Comparison of ENCODE assay signal across 13 mouse cellular contexts in genomic region chr9:87822276-87822675, GRCm38 (mm10).
"Had no signal": no experiment of that assay in that cellular context is flagged by ENCODE, and none has a peak within 500 bp of the region (broad histone marks: within the 10 kb centered on the region; RNA-seq: fewer than 3 reads in every experiment).

No protein-coding gene starts in this region.

- H3K9ac ChIP-seq: limb, embryonic 13.5 days; liver, embryonic 14.5 days; midbrain, embryonic 13.5 days; neural tube, embryonic 15.5 days had no signal

- H3K36me3 ChIP-seq: limb, embryonic 13.5 days; midbrain, embryonic 13.5 days; neural tube, embryonic 15.5 days had no signal

- ATAC-seq: midbrain, embryonic 13.5 days had no signal

- H3K4me3 ChIP-seq: layer of hippocampus, adult 2 months; limb, embryonic 13.5 days; midbrain, embryonic 13.5 days; myocyte; neural tube, embryonic 15.5 days had no signal

- H3K4me1 ChIP-seq: midbrain, embryonic 13.5 days; neural tube, embryonic 15.5 days had no signal

- DNase-seq: kidney, postnatal 10 days; kidney, postnatal 4 days; lung, adult 18-20 months; right cerebral cortex, adult 18-20 months; right cerebral cortex, postnatal 25 days; thymus, adult 18-20 months; thymus, postnatal 36 days had no signal

- H3K27me3 ChIP-seq: limb, embryonic 13.5 days; midbrain, embryonic 13.5 days; neural tube, embryonic 15.5 days had no signal

- H3K27ac ChIP-seq: layer of hippocampus, adult 2 months; limb, embryonic 13.5 days; liver, embryonic 14.5 days; midbrain, embryonic 13.5 days; neural tube, embryonic 15.5 days had no signal

- H3K4me2 ChIP-seq: limb, embryonic 13.5 days; midbrain, embryonic 13.5 days; neural tube, embryonic 15.5 days had no signal

- H3K9me3 ChIP-seq: limb, embryonic 13.5 days; midbrain, embryonic 13.5 days; neural tube, embryonic 15.5 days had no signal
